Mouse (Mus musculus) testis, adult 2 months (tissue): ENCODE data around the gene Acin1. TPM values are rescaled to one million over a fixed set of nuclear protein-coding genes. Genes with fewer than 3 reads are reported as not detected.

Experiments
- H3K27ac ChIP-seq: fragments of 200-500 bp; 2 replicates; pipeline ENCODE4 v1.5.1; 2012; ENCODE audit warnings: low read depth, low read length; ENCODE audit not compliant: control insufficient read depth, insufficient read depth
- H3K27me3 ChIP-seq: fragments of 200-500 bp; 2 replicates; pipeline ENCODE4 v1.6.1; 2012; ENCODE audit warnings: mild to moderate bottlenecking, low read length, moderate library complexity; ENCODE audit not compliant: control insufficient read depth, insufficient read depth
- H3K36me3 ChIP-seq: fragments of 200-500 bp; 2 replicates; pipeline ENCODE4 v1.6.1; 2012; ENCODE audit warnings: mild to moderate bottlenecking, low read length; ENCODE audit not compliant: control insufficient read depth, insufficient read depth
- H3K4me1 ChIP-seq: fragments of 200-500 bp; 2 replicates; pipeline ENCODE4 v1.6.1; 2012; ENCODE audit warnings: low read length; ENCODE audit not compliant: control insufficient read depth, insufficient read depth
- H3K4me3 ChIP-seq: fragments of 200-500 bp; 2 replicates; pipeline ENCODE4 v1.5.1; 2012; ENCODE audit warnings: low read depth, mild to moderate bottlenecking, low read length, moderate library complexity, mixed read lengths; ENCODE audit not compliant: control insufficient read depth
- CTCF ChIP-seq: fragments of 200-500 bp; IDR thresholded peaks from 2 replicates; pipeline ENCODE4 v1.5.1; 2012; ENCODE audit warnings: low read depth, mild to moderate bottlenecking, inconsistent platforms, low read length, moderate library complexity; ENCODE audit not compliant: control insufficient read depth, insufficient read depth, insufficient replicate concordance
- POLR2A ChIP-seq: fragments of 200-500 bp; IDR thresholded peaks from 2 replicates; pipeline ENCODE4 v1.6.1; 2012; ENCODE audit warnings: low read depth, mild to moderate bottlenecking, inconsistent platforms, low read length, moderate library complexity; ENCODE audit not compliant: control insufficient read depth
- polyA plus RNA-seq: library from polyadenylated mRNA; depleted of rRNA; stranded (reverse); fragments of >200 nt; gene quantifications from 2 replicates; pipeline ENCODE4 v1.2.3, GENCODE M21; 2012

Gene Acin1
- polyA plus RNA-seq, 1 experiment, result 117 TPM

DNA sequence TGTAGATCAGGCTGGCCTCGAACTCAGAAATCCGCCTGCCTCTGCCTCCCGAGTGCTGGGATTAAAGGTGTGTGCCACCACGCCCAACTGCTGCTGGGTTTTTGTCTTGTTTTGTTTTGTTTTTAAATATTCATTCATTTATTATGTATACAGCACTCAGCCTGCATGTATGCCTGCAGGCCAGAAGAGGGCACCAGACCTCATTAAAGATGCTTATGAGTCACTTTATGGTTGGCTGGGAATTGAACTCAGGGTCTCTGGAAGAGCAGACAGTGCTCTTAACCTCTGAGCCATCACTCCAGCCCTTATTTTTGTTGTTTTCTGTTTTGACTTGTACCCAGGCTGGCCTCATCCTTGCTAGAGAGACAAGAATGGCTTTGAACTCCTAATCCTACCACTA is 76.8 kb downstream of the Acin1 start:
- Histone ChIP-seq H3K27ac (no peak overlapping the region; the same call in 1 of the 2 replicates), H3K36me3 (no peaks in the 10 kb centered on the region), H3K4me3 (no peak overlapping the region), H3K27me3 (no peaks in the 10 kb centered on the region), H3K4me1 (peaks cover 3% of the 10 kb centered on the region)
- TF ChIP-seq POLR2A (no peak), CTCF (no peak)

DNA sequence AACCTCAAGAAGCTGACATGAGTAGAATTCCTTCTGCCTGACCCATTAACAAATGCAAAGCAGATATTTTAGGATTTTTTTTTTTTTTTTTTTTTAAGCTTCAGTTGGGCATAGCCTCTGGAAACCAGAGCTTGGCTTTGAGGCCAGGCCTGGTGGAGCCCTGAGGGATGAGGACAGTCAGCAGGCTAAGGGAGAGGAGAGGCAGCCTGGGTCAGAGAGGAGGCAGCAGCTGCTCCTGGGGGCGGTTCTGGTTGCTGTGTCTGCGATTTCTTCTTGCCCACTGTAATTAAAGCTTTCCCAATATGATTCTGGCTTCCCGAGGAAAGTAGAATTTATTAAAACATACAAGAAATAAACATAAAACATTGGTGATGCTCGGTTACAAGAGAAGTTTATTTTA is 77.5 kb downstream of the Acin1 start:
- Histone ChIP-seq H3K27ac (no peak overlapping the region), H3K4me3 (no peak overlapping the region), H3K36me3 (no peaks in the 10 kb centered on the region), H3K27me3 (no peaks in the 10 kb centered on the region), H3K4me1 (peaks cover 3% of the 10 kb centered on the region)
- no peak for TF ChIP-seq CTCF
- TF ChIP-seq POLR2A, result no peak

DNA sequence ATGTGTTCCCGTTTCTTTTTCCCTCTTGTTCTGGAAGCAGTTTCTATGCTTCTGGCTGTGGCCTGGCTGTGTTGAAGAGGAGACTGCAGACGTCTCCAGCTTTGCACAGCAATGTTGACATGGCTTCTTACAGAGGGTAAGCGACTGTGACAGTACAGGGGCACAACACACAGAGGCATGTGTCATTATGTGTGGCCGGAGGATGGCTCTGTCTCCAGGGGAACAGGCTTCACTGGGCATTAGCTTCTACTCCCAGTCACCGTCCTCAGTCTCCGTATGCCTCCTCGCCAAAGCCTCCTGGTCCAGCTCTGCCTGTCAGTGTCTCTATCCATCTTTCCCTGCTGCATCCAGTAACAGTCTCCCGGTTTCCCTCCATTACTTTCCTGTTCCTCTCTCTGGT is 79.5 kb downstream of the Acin1 start:
- Histone ChIP-seq H3K4me3 (no peak overlapping the region), H3K27ac (no peak overlapping the region), H3K4me1 (peaks cover 5% of the 10 kb centered on the region), H3K27me3 (no peaks in the 10 kb centered on the region), H3K36me3 (no peaks in the 10 kb centered on the region)
- no peak for TF ChIP-seq CTCF
- TF ChIP-seq POLR2A, result no peak

GRCm38 (mm10) chr14:54605752-54606321 is 80.9 kb downstream of the Acin1 start, which contains the start of gene 4931414P19Rik:
Gene 4931414P19Rik (minus strand): TSS chr14:54605993.
- peaks cover 5% of the 10 kb centered on the region for H3K4me1 ChIP-seq
- TF ChIP-seq CTCF (no peak), POLR2A (peak; percentile 48; the same call in 1 of the 2 replicates)
- H3K27ac ChIP-seq, result peak within 1 kb of the TSS; percentile 92
- no peaks in the 10 kb centered on the region for H3K27me3 ChIP-seq
- H3K4me3 ChIP-seq, result peak within 1 kb of the TSS; percentile 95
- no peaks in the 10 kb centered on the region for H3K36me3 ChIP-seq

DNA sequence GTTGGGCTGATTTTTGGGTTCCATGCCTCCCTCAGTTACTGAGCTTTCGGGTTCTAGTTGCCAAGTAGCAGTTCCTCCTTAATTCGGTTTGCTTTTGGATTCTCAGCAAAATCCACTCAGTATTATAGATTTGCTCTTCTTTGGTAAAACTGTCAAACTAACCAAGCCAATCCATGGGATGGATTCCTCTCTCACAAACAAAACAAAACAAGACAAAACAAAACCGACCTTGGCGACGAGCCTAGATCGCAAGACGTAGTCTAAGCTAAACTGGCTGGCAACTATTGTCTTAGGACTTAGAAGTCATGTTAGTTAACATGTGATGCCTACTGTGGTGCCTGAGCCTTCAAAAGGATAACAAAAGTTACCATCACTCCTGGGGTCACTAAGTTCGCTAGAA is 83.0 kb downstream of the Acin1 start:
- TF ChIP-seq CTCF, result no peak
- TF ChIP-seq POLR2A, result no peak
- Histone ChIP-seq H3K36me3 (no peaks in the 10 kb centered on the region), H3K27me3 (no peaks in the 10 kb centered on the region), H3K4me3 (peak overlapping the region; percentile 88), H3K27ac (peak overlapping the region; percentile 97), H3K4me1 (peaks cover 5% of the 10 kb centered on the region)

DNA sequence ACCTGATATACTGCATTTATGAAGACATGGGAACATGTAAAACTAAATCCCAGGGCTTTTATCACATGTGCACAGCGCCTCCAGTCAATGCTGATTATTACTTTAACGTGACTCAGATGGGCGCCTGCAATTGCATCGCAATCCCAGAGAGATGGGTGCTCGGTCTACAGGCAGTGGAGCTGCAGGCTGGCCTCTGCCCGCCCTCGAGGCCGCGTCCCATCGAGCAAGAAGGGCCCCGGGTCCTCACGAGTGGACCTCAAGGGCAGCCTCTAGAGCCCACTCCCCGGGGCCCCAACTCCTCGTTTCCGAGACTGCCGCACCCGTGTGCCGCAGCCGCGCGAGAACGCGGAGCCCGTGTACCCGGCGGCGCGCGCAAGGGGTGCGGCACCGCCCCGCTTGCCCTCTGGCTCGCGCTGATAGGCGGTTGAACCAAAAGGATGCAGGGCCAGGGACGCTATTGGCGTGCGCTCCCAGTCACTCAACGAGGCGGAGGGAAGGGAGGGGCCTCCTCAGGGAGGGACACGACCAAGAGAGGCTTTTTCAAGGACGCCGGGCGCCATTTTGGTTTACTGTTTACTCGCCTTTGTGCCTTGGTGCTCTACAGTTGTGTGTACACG is 83.6 kb downstream of the Acin1 start:
- peak; percentile 68; the same call in 1 of the 2 replicates for TF ChIP-seq POLR2A
- no peak for TF ChIP-seq CTCF
- Histone ChIP-seq H3K4me1 (peaks cover 5% of the 10 kb centered on the region), H3K27ac (peak overlapping the region; percentile 97), H3K27me3 (no peaks in the 10 kb centered on the region), H3K4me3 (peak overlapping the region; percentile 88), H3K36me3 (no peaks in the 10 kb centered on the region)

- Histone ChIP-seq H3K4me3 (no peak overlapping the region), H3K27ac (peak overlapping the region; percentile 90; the same call in 1 of the 2 replicates), H3K27me3 (no peaks in the 10 kb centered on the region), H3K36me3 (no peaks in the 10 kb centered on the region), H3K4me1 (peaks cover 5% of the 10 kb centered on the region)
- TF ChIP-seq CTCF (no peak), POLR2A (no peak)
Observed at GRCm38 (mm10) chr14:54602613-54603012, 84.1 kb downstream of the Acin1 start.

GRCm38 (mm10) chr14:54601601-54602000 is 85.1 kb downstream of the Acin1 start:
- TF ChIP-seq CTCF, result no peak
- no peak for TF ChIP-seq POLR2A
- H3K4me3 ChIP-seq, result no peak overlapping the region

More at GRCm38 (mm10) chr14:54601601-54602000, 85.1 kb downstream of the Acin1 start:
- Histone ChIP-seq H3K27me3 (no peaks in the 10 kb centered on the region), H3K4me1 (peaks cover 5% of the 10 kb centered on the region), H3K27ac (no peak overlapping the region), H3K36me3 (no peaks in the 10 kb centered on the region)
